Mouse (Mus musculus): ENCODE measurements around the gene Zbtb16.

- TF ChIP-seq ZNF384 (IDR thresholded peaks at IDR 0.05; ENCODE audit: low read depth, low read length) (no peak), CTCF (IDR thresholded peaks at IDR 0.05 in 2 of 3, conservative IDR thresholded peaks at IDR 0.05 in 1 of 3; ENCODE audit: control insufficient read depth in 1 of 3, insufficient read depth in 1 of 3, low read depth in 2 of 3, low read length in 3 of 3, poor library complexity in 1 of 3, severe bottlenecking in 1 of 3) (no peak)
These were observed 4.2 kb downstream of the Zbtb16 start for GRCm38 (mm10) chr9:48831560-48832460.
